Mouse (Mus musculus) intestine, postnatal 0 days (tissue): ENCODE data around the gene Rfx4. TPM values are rescaled to one million over a fixed set of nuclear protein-coding genes. Genes with fewer than 3 reads are reported as not detected.

Experiments
- ATAC-seq: fragments of 200-750 bp; cut with Nextera tagmentation; 2 replicates; pipeline ENCODE4 v1.8.0; 2017; ENCODE audit warnings: mild to moderate bottlenecking, moderate TSS enrichment, moderate library complexity
- H3K27ac ChIP-seq: fragments of 300-500 bp; sonication (generic); 2 replicates; pipeline ENCODE4 v1.5.1; 2014; ENCODE audit warnings: mild to moderate bottlenecking, low read depth, low read length, moderate library complexity
- H3K27me3 ChIP-seq: fragments of 300-500 bp; sonication (generic); replicated peaks from 2 replicates; pipeline ENCODE4 v1.6.1; 2014; ENCODE audit warnings: low read length, mixed read lengths; ENCODE audit not compliant: control insufficient read depth, insufficient read depth
- H3K36me3 ChIP-seq: fragments of 300-500 bp; sonication (generic); 2 replicates; pipeline ENCODE4 v1.6.1; 2014; ENCODE audit warnings: mild to moderate bottlenecking, moderate library complexity; ENCODE audit not compliant: control insufficient read depth, insufficient read depth
- H3K4me1 ChIP-seq: fragments of 300-500 bp; sonication (generic); replicated peaks from 2 replicates; pipeline ENCODE4 v1.6.1; 2014; ENCODE audit warnings: antibody characterized with exemption, low read length, mixed read lengths; ENCODE audit not compliant: control insufficient read depth, insufficient read depth
- H3K4me2 ChIP-seq: fragments of 300-500 bp; sonication (generic); replicated peaks from 2 replicates; pipeline ENCODE4 v1.6.1; 2014; ENCODE audit warnings: low read depth, mild to moderate bottlenecking, moderate library complexity
- H3K4me3 ChIP-seq: fragments of 300-500 bp; sonication (generic); 2 replicates; pipeline ENCODE4 v1.5.1; 2014; ENCODE audit warnings: low read depth, low read length
- H3K9ac ChIP-seq: fragments of 300-500 bp; sonication (generic); 2 replicates; pipeline ENCODE4 v1.6.1; 2014; ENCODE audit warnings: mild to moderate bottlenecking, low read depth, low read length
- H3K9me3 ChIP-seq: fragments of 300-500 bp; sonication (generic); 2 replicates; pipeline ENCODE4 v1.6.1; 2016; ENCODE audit warnings: mixed run types; ENCODE audit not compliant: control insufficient read depth
- CTCF ChIP-seq: sonication (generic); IDR thresholded peaks from 2 replicates; pipeline ENCODE4 v1.5.1; 2016; ENCODE audit warnings: low read depth, mild to moderate bottlenecking, control low read depth, antibody characterized with exemption, moderate library complexity
- WGBS: fragments of 180-500 bp; shearing (Covaris S2); extraction: QIAGEN DNeasy Blood & Tissue Kit; methylation state at CpG from one replicate; pipeline ENCODE4 v1.1.7; 2014; 5-methylcytosine and 5-hydroxymethylcytosine counted together
- polyA plus RNA-seq: library from polyadenylated mRNA; unstranded; fragments of >200 nt; fragmentation: Nextera tagmentation; extraction: Ambion mirVana; gene quantifications from 2 replicates; pipeline ENCODE4 v1.2.1, GENCODE M21; 2015

The Rfx4 gene
- polyA plus RNA-seq: not detected in 2 replicates

DNA sequence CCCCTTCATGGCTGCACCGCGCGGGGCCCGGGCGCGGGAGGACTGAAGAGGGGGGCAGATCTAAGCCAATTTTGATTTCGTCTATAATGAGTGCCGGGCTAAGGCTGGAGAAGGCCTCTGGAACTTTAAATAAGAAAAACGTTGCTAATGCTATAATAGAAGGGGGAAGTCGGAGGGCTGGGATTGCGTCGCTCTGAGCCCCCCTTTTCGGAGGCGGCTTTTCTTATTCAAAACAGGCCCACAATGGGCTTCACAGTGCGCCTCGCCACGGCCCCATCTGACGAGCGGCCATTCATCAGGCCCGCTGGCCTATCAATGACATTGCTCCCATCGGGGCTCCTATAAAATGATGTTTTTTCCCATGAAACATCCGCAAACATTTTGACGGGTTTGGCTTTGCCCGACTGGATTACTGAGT lies at the start of gene Rfx4:
Rfx4 (plus strand) TSS at position 277 of the 418 bp plus-strand sequence.
- no peak within 1 kb of the TSS for H3K9ac ChIP-seq
- H3K4me1 ChIP-seq: peaks cover 4% of the 10 kb centered on the region; the same call in 1 of the 2 replicates
- ATAC-seq: no peak
- peak within 1 kb of the TSS; percentile 35 for H3K4me3 ChIP-seq
- H3K27ac ChIP-seq: no peak within 1 kb of the TSS
- under 1% methylated on average over 24 of the region's 24 CpGs for WGBS
- no peaks in the 10 kb centered on the region for H3K9me3 ChIP-seq
- H3K27me3 ChIP-seq: peaks cover 91% of the 10 kb centered on the region
- TF ChIP-seq CTCF: no peak
- no peaks in the 10 kb centered on the region for H3K36me3 ChIP-seq
- peak within 1 kb of the TSS; percentile 59 for H3K4me2 ChIP-seq

DNA sequence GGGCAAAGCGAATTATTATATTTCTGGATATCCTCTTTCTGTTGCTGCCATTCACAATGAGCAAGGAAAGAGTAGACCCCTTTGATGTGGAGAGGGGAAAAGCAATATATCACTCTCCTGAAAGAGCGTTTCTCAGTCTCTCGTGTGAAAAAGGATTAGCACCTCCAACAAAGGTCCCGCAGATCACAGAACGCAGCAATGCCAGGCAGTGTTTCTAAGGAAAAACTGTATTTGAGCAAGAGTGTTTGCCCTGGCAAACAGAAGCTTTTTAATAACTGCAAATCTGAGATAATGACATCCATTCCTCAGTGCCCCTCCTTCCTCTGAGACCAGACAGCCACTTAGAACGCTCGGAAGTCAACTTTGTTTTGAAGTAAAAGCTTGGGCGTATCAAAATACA lies 49.3 kb upstream of the Rfx4 start:
- H3K9ac ChIP-seq: no peak overlapping the region

DNA sequence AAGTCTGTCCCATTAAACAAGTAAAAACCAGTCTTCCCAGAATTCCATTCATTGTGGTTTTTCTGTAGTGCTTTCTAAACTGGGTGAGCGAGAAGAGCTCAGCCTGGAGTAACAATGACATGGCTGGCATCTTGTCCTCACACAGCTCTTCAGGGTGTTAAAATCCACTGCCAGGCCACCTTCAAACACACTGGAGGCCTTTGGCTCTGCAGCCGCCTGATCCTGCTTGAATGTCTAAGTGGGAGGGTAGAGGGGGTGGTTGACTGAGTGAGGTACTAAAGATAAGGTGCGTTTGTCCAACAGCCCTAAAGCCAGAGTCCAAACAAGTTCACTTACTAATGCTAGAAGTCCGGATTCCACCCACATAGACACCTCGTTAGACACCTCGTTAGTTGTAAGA lies 48.6 kb upstream of the Rfx4 start:
- Histone ChIP-seq H3K4me1 (no peaks in the 10 kb centered on the region), H3K9me3 (no peaks in the 10 kb centered on the region), H3K36me3 (peaks cover 3% of the 10 kb centered on the region; the same call in 1 of the 2 replicates), H3K27ac (no peak overlapping the region), H3K4me2 (no peak overlapping the region), H3K4me3 (no peak overlapping the region), H3K9ac (no peak overlapping the region), H3K27me3 (no peaks in the 10 kb centered on the region)
- TF ChIP-seq CTCF: no peak
- ATAC-seq: no peak
- 42% methylated on average over 6 of the region's 6 CpGs for whole genome bisulfite sequencing

More for the DNA sequence above, 49.3 kb upstream of the Rfx4 start:
- Histone ChIP-seq H3K27ac (no peak overlapping the region), H3K9me3 (no peaks in the 10 kb centered on the region), H3K27me3 (no peaks in the 10 kb centered on the region), H3K4me2 (no peak overlapping the region), H3K36me3 (peaks cover 3% of the 10 kb centered on the region; the same call in 1 of the 2 replicates), H3K4me1 (no peaks in the 10 kb centered on the region), H3K4me3 (no peak overlapping the region)
- ATAC-seq: no peak
- no peak for TF ChIP-seq CTCF
- WGBS: 64% methylated on average over 8 of the region's 8 CpGs

DNA sequence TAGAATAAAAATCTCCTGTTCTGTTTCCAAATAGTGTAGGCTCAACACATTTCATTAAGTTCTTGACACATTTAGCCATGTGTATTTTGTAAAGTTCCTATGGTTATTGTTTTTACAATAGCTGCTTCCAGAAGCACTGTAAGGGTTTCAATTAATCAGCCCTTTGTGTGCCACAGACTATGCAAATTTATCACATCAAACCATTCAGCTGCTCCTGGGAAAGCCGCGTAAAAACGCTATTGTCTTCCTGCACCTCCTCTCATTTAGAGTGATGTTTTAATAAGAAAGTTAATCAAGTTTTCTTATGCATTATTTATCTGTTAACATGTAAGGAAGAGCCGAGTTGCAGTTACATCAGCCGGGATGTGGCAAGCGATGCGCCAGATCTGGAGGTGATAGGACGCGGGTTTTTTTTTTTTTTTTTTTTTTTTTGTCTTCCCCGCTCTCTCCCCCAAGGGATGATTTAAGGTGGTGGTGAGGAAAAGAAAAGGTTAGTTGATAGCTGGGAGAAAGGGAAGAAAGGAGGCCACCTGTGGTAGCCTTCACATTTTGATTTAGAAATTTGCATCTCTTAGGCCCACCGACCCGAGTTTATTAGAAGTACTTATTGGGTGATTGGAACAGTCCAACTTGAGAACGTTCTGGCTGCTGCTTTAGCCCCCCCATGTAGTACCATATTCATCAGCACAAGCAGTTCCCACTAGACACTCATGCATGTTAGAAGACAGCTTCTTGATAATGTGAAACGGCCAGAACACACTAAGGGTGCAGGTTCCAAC lies 47.9 kb upstream of the Rfx4 start:
- WGBS: 64% methylated on average over 13 of the region's 14 CpGs
- no peaks in the 10 kb centered on the region for H3K9me3 ChIP-seq
- TF ChIP-seq CTCF: no peak
- H3K27me3 ChIP-seq: no peaks in the 10 kb centered on the region
- H3K4me1 ChIP-seq: no peaks in the 10 kb centered on the region
- no peak overlapping the region for H3K4me3 ChIP-seq
- H3K27ac ChIP-seq: no peak overlapping the region
- no peak for ATAC-seq
- H3K36me3 ChIP-seq: peaks cover 3% of the 10 kb centered on the region; the same call in 1 of the 2 replicates
- H3K4me2 ChIP-seq: no peak overlapping the region
- H3K9ac ChIP-seq: no peak overlapping the region

DNA sequence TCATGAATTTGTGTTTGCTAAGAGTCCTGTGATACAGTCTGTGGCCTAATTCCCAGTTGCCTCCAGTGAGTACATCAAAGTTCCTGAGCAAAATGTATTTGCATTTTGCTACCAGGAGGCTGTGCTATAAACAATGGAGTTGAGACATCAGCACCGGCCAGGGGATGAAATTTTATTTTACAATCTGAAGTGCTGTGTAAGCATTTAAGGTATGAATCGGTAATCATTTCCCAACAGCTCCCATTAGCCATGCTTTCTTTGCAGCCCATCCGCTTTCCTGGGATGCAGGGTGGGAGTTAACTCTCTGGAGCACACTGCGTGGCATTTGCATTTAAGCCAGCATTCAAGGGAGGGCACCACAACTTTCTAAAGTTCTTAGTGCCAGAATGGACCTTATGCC lies 45.7 kb upstream of the Rfx4 start:
- H3K9me3 ChIP-seq: no peaks in the 10 kb centered on the region
- ATAC-seq: no peak
- 52% methylated on average over 4 of the region's 4 CpGs for WGBS
- no peak overlapping the region for H3K27ac ChIP-seq
- peak; percentile 49 for TF ChIP-seq CTCF
- no peak overlapping the region for H3K4me2 ChIP-seq
- peaks cover 15% of the 10 kb centered on the region for H3K36me3 ChIP-seq
- H3K9ac ChIP-seq: no peak overlapping the region
- no peaks in the 10 kb centered on the region for H3K27me3 ChIP-seq
- no peaks in the 10 kb centered on the region for H3K4me1 ChIP-seq
- no peak overlapping the region for H3K4me3 ChIP-seq

DNA sequence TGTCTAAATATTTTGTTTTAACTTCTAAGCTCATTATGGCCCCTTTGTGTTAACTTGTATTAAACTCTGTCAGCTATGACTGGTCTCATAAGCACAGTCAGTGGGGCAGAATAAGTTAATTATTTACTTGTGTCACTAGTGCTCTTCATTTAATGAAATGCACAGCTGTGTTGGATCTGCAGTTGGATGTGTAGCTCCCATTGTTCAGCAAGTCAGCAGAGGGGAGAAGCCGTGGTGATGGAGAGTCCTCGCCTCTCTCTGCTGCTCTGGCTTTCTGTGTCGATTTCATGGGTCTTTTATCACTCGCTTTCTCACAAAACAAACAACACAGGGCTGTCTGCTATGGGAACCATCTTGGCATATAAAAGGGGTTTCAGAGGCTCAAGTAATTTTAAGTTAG lies 45.0 kb upstream of the Rfx4 start:
- 24% methylated on average over 4 of the region's 4 CpGs for WGBS
- no peaks in the 10 kb centered on the region for H3K4me1 ChIP-seq
- H3K4me3 ChIP-seq: no peak overlapping the region
- no peaks in the 10 kb centered on the region for H3K9me3 ChIP-seq
- no peak overlapping the region for H3K4me2 ChIP-seq
- no peak overlapping the region for H3K9ac ChIP-seq
- ATAC-seq: no peak
- H3K27ac ChIP-seq: no peak overlapping the region
- peaks cover 15% of the 10 kb centered on the region for H3K36me3 ChIP-seq
- H3K27me3 ChIP-seq: no peaks in the 10 kb centered on the region
- TF ChIP-seq CTCF: no peak
